Mouse (Mus musculus) mouse trophoblast stem cell (cell line): ENCODE results near the gene Cdh15.

Experiments used
- in situ Hi-C, 2 experiments: fragments of 300-500 bp; cut with MseI, MboI; formaldehyde crosslinking; loops; 2 replicates in 1 of 2; 3 replicates in 1 of 2; pipeline ENCODE4 v1.15.1; 2025

Gene Cdh15

GRCm38 (mm10) chr8:122847829-122848561, at the start of gene Cdh15:
TSS of gene Cdh15 (plus strand) at chr8:122847966.
- in situ Hi-C loops, result no loop called here

GRCm38 (mm10) chr8:122803906-122804761, 43.6 kb upstream of the Cdh15 start:
- in situ Hi-C loops, result no loop called here

- in situ Hi-C loops, result no loop called here
Observed at GRCm38 (mm10) chr8:122805349-122805748, 42.4 kb upstream of the Cdh15 start.

GRCm38 (mm10) chr8:122806956-122807538, 40.7 kb upstream of the Cdh15 start:
- in situ Hi-C loops, result no loop called here

- in situ Hi-C loops, result no loop called here
Observed at GRCm38 (mm10) chr8:122807907-122808306, 39.9 kb upstream of the Cdh15 start.

- in situ Hi-C loops, result no loop called here
Observed at GRCm38 (mm10) chr8:122810376-122810775, 37.4 kb upstream of the Cdh15 start.

DNA sequence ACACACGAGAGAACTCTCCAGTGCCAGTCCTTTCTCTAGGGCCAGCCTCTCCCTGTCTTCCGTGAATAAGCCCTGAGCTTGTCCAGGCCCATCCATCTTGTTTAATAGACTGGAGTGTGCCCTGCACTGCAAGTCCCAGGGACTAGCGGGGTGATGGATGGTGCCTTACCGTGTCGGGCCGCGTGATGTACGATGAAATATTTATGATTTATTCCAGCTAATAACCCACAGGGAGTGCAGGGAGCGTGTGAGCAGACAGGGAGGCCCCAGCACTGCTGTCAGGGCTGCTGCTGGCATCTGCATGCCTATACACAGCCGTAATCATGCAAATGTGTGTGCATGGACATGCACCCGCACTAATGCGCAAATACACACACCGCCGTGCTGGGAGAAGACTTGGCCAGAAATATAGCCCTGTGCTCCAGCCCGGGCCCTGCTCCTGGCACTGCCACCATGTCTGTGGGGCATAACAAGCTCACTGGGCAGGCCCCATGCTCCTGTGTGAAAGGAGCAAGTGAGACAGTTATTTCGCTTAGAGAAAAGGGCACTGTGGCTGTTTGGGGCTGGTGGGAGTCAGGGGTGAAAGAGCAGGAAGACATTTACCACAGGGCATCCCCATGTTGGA, 35.8 kb upstream of the Cdh15 start:
- in situ Hi-C loops, result no loop called here

- in situ Hi-C loops, result no loop called here
Observed at GRCm38 (mm10) chr8:122812610-122813250, 35.0 kb upstream of the Cdh15 start.

DNA sequence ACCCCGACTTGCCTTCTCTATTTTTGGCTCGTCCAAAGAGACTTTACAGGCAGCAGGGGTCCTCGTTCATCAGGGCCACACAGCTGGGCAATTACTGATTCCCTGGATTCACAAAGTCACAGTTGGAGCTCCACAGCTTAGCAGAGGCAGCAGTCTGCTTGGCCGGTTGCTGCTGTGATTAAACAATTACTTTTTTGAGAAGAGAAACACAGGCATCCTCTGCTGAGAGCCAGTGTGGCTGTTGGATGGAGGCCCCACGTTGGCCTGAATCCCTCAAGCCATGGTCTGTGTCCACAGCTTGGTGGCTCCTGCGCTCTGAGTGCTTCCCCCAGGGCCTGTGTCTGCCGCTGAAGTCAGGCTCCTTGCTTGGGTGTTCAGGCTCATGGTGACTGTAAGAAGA, 33.2 kb upstream of the Cdh15 start:
- in situ Hi-C loops, result no loop called here

- in situ Hi-C loops, result no loop called here
Observed at GRCm38 (mm10) chr8:122816965-122817364, 30.8 kb upstream of the Cdh15 start.

GRCm38 (mm10) chr8:122817724-122818496, 29.9 kb upstream of the Cdh15 start:
- in situ Hi-C loops, result no loop called here

DNA sequence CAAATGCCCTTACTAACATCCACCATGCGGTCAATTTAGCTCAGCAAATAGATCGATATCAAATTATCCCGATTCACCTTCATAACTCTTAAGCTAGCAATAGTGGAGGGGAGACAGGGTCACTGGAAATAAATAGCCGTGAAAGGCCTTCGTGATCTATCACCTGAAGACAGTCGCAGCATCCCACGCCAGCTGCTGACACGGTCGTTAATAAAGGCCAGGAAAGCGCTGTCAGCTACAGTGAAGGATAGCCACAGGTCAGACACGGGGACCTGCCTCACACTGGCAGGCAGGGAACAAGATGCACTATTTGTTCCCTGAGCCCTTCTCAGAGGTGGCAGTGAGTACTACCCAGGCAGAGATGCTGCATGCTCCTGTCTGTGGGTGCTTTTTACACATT, 28.0 kb upstream of the Cdh15 start:
- in situ Hi-C loops, result no loop called here

DNA sequence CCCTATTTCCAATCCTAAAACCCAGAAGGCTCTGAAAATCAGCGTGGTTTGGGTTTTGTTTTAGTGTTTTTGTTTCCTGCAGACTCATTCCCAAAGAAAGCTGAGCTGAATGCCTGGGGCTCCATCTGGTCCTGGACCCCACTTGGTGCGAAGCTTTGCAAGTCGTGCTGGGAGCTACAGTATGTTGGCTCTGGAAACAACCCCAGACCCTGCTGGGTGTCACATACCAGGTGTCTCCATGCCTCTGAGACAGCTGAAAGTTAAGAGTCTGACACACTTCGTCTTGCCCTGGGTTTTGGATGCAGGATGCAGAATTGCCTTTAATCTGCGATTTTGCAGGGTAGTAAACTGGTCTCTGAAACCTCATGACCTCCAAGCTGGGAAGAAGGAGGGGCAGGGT, 23.2 kb upstream of the Cdh15 start:
- in situ Hi-C loops, result no loop called here

DNA sequence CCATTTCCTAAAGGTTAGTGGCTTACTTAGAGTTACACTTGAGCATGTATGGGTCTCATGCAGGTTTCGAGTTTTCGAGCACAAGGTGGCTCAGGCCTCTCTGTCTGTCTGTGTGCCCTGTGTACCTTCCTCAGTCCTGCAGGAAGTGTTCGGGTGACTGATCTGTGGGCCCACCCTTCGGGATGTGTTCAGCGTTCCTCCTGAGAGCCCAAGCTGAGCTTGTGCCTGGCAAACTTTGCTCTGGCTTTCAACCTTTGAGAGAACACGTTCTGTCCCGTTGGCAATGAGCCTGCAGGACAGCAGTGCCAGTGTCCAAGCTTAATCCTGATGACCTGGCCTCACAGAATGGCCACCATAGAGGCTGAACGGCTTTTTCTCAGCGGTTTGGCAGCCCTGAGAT, 22.8 kb upstream of the Cdh15 start:
- in situ Hi-C loops, result loop anchor here in 1 of 2 experiments (5.0 kb wide), 1 partner anchor 208 kb away; no protein-coding TSS in a partner anchor

DNA sequence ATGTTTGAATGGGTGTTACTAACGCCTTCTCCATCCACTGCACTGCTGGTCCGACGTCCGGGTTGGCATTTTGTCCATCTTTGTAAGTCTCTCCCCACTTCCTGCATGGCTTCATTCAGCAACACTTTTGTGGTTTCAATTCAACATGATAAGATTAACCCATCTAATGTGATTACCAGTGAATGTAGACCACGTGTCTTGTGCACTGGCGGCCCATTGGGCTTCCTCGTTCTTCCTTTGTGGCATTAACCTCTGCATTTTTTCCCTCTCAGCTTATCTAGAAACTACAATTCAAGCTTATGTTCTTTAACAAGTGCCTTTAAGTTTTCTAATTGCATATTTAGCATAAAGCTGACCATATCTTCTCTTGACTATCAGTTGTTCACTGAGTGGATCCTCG, 22.4 kb upstream of the Cdh15 start:
- in situ Hi-C loops, result loop anchor here in 1 of 2 experiments (5.0 kb wide), 1 partner anchor 208 kb away; no protein-coding TSS in a partner anchor

GRCm38 (mm10) chr8:122829396-122829795, 18.4 kb upstream of the Cdh15 start:
- in situ Hi-C loops, result loop anchor here in 1 of 2 experiments (5.0 kb wide), 1 partner anchor 212 kb away; no protein-coding TSS in a partner anchor

GRCm38 (mm10) chr8:122830349-122831061, 17.3 kb upstream of the Cdh15 start:
- in situ Hi-C loops, result loop anchor here in 1 of 2 experiments (5.0 kb wide), 1 partner anchor 213 kb away; no protein-coding TSS in a partner anchor

DNA sequence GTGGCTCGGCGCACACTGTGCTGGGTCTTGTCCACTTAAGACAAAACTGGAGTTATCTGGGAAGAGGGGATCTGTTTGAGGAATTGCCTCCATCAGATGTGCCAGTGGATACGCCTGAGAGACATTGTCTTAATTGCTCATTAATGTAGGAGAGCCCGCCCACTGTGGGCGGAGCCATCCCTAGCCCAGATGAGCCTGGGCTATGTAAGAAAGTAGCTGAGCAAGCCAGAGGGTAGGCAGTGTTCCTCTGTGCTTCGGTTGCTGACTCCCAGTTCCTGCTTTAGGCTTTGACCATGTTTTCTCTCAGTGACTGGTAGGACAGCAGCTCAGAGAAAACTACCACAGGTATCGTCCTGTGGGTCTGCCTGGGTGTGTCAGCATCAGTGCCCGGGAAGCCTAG, 13.3 kb upstream of the Cdh15 start:
- in situ Hi-C loops, result loop anchor here in 1 of 2 experiments (5.0 kb wide), 1 partner anchor 217 kb away; no protein-coding TSS in a partner anchor

DNA sequence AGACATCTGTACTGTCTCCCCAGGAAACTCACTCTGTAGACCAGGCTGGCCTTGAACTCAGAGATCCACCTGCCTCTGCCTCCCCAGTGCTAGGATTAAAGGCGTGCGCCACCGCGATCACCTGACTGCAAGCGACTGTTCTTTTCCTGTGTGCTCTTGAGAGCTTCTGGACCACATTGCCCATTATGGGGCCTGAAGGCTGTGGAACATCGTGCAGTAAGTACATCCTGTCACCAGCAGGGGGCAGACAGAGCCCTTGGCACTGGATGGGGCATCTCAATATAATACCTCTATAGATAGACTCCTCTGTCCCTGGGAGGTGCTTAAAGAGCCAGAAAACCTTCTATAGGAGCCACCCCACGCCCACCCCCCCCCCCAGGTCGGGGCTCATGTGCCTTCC, 12.8 kb upstream of the Cdh15 start:
- in situ Hi-C loops, result loop anchor here in 1 of 2 experiments (5.0 kb wide), 1 partner anchor 218 kb away; no protein-coding TSS in a partner anchor

DNA sequence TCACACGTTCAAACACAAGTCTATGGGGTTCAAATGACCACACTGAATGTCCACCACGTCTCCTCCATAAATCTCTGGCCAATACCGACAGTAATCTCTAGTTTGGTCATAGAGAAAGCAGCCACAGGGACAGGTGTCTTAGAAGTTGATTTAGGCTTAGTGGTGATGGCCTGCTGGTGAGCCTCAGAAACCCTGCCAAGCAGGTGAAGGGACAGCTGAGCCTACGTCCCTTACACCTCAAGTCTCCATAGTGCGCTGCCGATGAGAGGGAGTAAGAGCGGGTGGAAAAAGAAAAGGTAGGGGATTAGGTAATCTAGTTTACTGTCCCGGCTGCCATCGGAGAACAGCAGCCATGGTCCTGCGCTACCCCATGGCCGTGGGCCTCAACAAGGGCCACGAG, 11.6 kb upstream of the Cdh15 start:
- in situ Hi-C loops, result no loop called here
